Mouse (Mus musculus) embryo, embryonic 11 days (tissue): ENCODE results near the gene Hspa1a.
"Not testable (repeated sequence)": the region's sequence is repeated elsewhere in the genome, so short reads cannot be mapped to it uniquely, and the experiment has no call there.

Experiments used
- DNase-seq: peaks from one replicate; pipeline ENCODE4 v3.0.0-alpha.2; 2015

Hspa1a gene

DNA sequence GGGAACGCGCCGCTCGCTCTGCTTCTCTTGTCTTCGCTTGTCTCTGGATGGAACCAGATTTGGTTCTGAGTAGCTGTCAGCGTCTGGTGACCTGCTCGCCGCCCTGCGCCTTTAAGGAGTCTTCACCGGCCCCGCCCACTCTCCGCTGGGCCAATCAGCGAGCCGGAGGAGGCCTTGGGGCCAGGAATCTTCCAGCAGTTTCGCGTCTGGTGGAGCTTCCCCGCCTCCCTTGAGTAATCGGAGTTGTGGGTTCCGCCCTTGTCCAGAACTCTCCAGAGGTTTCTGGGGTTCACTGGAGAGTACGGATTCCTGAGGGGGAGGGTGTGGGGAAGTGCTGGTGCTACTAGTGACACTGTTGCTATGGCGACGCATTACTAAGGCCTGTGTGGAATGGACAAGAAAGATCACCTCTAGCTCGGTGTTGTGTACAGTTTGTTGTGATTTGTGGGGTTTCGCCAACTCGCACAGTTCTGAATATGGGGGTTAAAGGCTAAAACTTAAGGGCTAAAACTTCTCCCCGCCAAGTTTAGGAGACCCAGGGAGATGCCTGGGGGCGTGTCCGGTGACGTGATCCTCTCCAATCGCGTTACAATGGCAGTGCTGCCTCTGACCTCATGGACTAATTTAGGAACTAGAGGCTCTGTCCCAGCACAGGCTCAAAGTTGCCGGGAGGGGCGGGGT lies at the start of gene Hspa1a, which contains the start of gene Hspa1l:
Gene Hspa1a (minus strand): TSS at position 88 of the 681 bp plus-strand sequence.
Gene Hspa1l (plus strand): TSS at position 635 of the 681 bp plus-strand sequence.
- peak; percentile 80 for DNase-seq

GRCm38 (mm10) chr17:35021163-35021808 lies 49.3 kb upstream of the Hspa1a start:
- peak; percentile 88 for DNase-seq

DNA sequence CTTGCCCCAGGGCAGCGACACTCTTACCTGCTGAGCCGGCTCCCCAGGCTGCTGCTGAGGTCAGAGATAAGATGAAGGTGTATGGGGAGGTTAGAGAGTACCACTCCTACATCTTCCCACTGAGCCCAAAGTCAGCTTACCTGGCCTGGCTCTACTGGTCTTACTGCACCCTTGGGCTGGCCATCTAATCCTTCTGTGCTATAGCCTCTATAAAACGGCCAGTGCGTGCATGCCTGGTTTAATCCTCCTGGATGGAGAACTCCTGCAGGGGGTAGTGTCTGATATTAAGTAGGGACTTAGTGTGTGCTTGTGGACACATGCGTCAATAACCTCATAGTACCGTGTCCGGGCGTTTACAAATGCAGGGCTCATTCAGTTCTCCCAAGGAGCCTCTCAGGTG lies 48.6 kb upstream of the Hspa1a start:
- no peak for DNase-seq

DNA sequence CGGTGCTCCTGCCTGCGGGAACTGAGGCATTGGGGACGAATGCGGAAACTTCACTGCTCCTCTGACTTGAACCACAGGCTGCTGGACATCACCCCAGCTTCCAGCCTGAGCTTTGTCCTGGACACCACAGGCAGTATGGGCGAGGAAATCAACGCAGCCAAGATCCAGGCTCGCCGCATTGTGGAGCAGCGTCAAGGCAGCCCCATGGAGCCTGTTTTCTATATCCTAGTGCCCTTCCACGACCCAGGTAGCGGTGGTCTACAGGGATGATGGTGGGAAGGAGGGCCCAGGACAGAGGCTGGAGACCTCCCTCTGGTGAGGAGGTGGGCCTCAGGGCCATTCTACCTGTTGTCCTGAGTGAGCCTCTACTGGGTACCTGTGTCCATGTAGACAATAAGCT lies 47.9 kb upstream of the Hspa1a start:
- DNase-seq, result no peak

DNA sequence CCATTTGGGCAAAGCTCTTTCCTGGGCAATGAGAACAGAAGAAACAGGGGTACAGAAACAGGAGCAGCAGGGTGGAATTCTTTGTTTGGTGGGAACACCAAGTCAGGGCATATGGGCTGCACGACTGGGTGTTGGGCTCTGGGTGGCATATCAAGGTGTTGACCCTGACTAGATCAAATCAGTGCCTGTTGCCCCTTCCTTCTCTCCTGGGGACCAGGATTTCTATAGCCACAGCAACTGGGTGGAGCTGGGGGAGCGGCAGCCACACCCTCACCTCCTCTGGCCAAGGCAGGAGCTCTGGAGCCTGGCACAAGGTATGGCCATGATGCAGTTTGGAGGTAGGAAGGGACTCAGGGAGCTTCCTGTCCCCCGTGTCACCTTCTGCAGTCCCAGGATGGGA lies 46.2 kb upstream of the Hspa1a start:
- DNase-seq, result no peak

DNA sequence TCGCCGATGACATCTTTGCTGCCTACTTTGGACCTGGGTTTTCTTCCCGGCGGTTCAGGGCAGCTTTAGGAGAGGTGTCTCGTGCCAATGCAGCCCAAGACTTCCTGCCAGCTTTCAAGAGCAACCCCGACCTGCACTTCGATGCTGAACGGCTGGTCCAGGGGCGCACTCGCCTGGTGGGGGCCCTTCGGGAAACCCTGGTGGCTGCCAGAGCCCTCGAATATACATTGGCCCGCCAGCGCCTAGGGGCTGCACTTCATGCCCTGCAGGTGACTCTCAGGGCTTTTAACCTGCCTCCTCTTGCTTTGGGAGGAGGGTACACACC lies 45.7 kb upstream of the Hspa1a start:
- no peak for DNase-seq

DNA sequence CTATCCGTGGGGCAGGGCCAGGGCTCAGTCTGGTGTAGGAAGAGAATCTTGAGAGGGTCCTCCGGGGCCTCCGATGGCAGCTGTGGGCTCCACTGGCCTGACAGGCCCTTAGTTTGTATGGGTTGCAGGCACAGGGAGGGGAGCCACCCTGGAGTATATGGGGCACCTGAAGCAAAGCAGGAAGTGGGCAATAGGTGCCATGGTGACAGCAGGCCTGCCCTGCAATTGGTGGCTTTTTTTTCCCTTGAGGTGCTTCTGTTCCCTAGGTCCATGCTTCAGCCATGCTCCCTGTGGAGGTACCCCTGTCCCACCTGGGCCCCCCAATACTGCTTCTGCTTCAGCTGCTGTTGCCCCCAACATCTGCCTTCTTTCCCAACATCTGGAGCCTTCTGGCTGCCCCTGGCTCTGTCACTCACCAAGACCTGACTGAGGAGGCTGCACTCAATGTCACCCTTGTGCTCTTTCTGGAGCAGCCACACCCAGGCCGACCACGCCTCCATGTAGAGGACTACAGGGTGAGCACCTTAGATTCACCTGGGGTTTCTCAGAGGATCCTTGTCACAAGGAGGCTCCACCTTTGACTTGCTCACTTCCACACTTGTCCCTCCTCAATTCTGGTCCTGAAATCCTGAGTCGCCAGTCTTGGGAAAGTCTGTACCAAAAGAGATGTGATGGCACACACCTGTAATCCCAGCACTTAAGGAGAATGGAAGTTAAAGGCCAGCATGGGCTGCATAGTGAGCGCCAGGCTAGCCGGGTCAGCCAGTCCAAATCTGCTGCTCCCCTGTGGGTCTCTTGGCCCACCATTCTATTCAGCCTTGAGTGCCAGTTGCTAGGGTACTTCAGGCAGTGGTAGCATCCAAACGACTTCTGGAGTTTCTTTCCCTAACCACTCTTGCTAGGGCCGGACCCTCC lies 45.1 kb upstream of the Hspa1a start:
- DNase-seq, result no peak

DNA sequence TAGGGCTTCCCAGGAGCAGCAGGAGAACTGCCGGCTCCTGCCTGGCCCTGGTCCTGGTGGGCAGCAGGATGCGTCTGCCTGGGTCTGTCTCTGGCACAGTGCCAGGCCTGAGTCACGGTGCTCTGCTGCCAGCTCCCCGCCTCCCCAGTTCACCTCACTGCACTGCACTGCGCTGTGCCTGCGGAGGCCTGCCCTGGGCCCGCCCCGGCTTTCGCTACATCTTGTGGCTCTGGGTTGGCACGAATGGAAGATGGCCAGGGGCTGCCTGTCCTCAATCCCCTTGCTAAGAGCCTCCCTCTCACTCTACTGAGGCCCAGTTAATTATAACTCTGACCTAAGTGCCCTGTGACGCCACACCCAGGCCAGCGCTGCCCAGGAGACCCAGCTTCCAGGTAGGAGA lies 44.4 kb upstream of the Hspa1a start, which contains the start of gene Vwa7:
Gene Vwa7 (plus strand): TSS at position 204 of the 400 bp plus-strand sequence.
- DNase-seq, result no peak

DNA sequence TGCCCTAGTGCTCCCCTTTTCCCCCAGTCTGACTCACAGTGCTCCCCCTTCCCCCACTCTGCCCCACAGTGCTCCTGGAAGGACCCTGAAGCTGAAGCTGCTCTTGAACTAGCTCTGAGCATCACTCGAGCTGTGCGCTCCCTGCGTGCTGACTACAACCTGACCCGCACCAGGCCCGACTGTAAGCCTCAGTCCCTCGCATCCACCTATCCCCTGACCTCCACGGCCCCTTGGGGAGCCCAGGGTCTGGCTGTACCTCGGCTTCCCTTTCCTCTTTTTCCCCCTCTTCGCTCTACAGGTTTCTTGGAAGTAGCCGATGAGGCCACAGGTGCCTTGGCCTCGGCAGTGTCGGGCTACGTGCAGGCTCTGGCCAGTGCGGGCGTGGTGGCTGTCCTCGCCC lies 43.3 kb upstream of the Hspa1a start:
- DNase-seq, result no peak

DNA sequence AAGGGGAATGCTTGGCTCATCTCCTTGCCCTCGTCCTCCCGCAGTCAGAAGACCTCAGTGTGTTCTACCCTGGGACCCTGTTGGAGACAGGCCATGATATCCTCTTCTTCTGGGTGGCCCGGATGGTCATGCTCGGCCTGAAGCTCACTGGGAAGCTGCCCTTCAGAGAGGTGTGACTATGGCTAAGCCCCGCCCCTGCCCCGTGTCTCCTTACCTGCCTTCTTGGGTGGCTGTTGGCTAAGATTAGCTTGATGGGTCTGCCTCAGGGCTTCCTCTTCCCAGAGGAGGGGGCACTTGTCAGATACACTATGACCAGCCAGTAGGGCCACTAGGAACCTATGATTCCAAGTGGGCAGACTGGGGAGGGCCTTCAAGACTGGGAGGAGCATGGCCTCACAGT lies 41.3 kb upstream of the Hspa1a start:
- no peak for DNase-seq

DNA sequence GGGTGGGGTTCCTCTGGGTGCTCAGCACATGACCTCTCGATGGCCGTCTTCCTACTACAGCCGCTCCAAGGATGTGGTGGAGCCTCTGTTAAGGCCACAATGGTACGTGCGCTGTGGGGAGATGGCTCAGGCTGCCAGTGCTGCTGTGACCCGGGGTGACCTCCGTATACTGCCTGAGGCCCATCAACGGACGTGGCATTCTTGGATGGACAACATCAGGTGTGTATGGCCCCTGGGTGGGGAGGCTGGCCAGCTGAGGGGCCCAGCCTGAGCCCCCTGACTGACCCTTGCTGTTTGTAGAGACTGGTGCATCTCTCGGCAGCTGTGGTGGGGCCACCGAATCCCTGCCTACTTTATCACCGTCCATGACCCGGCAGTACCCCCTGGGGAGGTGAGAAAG lies 40.5 kb upstream of the Hspa1a start:
- DNase-seq, result no peak

- no peak for DNase-seq
Observed at GRCm38 (mm10) chr17:35011440-35011839, 39.5 kb upstream of the Hspa1a start.

DNA sequence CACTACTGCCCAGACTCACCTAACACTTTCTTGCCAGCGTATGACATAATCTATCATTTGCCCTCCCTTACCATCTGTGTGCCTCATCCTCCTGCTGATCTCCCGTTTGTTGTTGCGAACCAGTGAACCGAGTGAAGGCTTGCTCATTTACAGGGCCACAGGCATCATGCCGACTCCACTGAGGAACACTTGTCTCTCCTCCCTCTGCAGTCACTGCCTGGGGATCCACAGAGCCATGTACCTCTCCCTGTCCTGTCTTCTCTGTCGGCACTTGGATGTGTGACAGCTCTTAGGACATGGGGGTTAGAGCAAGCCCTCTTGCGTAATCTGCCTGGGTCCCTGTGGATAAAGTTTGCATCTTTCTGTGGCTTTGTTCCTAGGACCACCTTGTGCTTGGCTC lies 37.6 kb upstream of the Hspa1a start:
- no peak for DNase-seq

GRCm38 (mm10) chr17:35007387-35007991 lies 35.5 kb upstream of the Hspa1a start:
- DNase-seq, result no peak

- DNase-seq, result not testable (repeated sequence)
Observed at GRCm38 (mm10) chr17:35005902-35006301, 33.9 kb upstream of the Hspa1a start.

DNA sequence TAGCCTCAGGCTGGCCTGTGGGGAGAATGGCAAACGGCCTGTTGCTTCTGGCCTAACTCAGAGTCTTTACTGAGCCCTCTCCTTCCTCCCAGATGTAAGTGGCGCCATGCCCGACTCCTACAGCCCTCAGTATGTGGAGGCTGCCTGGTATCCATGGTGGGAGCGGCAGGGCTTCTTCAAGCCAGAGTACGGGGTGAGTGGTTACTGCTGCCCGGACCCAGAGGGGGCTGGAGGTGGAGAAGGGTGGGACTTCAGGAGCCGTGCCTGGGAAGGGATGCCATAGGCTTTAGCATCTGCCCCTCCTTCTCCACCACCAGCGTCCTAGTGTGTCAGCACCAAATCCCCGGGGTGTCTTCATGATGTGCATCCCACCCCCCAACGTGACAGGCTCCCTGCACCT lies 33.2 kb upstream of the Hspa1a start:
- no peak for DNase-seq

DNA sequence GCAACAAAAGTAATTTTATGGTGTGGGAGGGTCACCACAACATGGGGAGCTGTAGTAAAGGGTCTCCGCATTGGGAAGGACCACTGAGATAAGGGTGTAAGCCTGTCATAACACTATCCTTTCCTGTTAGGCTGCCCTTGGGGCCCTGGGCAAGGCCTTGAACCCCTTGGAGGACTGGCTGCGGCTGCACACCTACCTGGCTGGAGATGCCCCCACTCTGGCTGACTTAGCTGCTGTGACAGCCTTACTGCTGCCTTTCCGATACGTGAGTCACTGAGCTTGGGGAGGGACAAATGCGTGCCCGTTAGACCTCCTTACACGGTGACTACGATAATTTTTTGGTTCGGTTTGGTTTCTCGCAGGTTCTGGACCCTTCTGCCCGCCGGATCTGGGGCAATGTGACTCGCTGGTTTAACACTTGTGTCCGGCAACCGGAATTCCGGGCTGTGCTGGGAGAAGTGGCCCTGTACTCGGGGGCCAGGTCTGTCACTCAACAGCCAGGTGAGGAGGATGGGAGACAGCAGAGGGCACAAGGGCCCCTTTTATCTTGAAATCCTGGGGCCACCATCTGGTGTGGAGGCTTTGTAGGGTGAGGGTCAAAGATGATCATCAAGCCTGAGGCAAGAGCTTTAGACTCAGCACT lies 32.2 kb upstream of the Hspa1a start:
- no peak for DNase-seq

- no peak for DNase-seq
Observed at GRCm38 (mm10) chr17:35003022-35003838, 31.3 kb upstream of the Hspa1a start.

DNA sequence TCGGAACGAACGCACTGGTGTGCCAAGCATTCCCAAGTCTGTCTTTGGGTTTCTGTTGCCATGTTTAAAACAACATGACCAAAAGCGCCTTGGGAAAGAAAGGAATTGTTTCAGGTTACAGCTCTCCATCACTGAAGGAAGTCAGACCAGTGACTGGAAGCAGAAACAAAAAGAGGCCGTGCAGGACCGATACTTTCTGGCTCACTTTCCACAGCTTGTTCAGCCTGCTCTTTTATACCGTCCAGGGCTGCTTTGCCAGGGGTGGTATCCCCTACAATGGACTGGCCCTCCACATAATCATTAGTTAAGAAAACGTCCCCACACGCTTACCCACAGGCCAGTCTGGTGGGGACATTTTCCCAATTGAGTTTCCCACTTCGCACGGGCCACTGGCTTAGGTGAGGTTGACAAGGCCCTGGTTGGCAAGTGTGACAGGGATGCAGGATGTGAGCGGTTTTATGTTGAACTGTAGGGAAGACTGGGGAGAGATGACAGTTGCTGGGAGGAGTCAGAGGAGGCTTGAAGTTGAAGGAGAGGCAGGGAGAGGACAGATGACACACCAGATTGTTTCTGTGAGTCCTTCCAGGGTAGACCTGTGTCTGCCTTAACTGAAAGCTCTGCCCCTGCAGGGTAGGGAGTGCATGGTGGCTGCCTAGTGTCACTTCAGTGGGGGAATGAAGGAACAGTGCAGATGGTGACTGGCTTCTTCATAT lies 30.4 kb upstream of the Hspa1a start:
- DNase-seq, result peak; percentile 12

DNA sequence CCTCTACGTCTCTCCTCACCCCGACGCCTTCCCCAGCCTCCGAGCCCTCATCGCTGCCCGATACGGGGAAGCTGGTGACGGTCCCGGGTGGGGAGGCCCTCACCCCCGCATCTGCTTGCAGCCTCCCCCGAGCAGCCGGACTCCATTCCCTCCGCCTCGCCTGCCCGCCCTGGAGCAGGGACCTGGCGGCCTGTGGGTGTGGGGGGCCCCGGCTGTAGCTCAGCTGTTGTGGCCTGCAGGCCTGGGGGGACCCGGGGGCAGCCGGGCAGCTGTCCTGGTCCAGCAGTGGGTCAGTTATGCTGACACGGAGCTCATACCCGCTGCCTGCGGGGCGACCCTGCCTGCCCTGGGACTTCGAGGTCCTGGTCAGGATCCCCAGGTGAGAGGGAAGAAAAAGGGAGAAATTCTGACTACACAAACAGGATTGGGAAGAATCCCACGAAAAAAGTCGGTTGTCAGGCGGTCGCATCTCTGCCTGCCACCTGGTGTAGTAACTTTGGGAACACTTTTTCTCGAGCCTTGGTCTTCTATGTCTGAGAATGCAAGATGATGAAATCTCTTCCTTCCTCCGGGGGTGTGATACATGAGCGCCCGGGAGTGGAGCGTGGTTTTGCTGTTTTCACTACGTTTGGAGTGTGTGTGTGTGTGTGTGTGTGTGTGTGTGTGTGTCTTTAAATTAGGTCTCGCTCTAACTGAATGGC lies 29.6 kb upstream of the Hspa1a start:
- peak; percentile 51 for DNase-seq
